Mouse (Mus musculus): ENCODE data around the gene Cox15.

Cox15 gene

DNA sequence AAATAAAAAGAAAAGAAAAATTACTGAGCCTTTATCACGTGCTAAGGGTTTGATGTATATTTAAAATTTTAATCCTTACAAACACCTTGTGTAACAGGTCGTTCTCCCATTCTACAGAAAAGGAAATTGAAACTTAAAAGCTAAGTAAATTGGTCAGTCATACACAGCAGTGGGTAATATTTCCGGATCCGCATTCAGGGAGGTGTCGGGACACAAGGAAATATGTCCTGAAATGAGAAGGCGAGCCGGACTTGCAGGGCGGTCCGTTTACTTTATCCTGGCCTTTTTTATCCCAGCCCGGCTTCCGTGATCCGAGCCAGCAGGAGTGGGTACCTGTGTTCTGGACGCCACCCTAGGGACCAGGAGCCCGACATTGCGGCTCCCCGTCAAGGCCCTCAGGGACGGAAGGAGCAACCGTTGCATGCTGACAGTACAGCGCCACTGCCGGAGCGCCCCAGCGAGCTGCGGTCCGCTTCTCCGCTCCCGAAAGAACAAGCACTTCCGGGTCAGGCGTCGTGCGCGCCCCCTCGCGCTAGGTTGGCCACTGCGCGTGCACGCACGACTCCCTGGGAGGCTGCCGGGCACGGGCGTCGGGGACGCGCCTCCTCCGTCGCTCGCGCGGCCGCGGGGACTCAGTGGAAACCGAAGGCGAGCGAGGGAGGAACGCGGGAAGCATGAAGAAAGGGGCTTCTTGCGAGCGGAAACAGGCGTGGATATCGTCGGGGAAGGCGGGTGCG lies at the start of gene Cox15, which contains the start of gene Cutc:
Cox15 (minus strand) TSS at position 512 of the 737 bp plus-strand sequence.
Cutc (plus strand) TSS at position 508 of the 737 bp plus-strand sequence.
- DNase-seq (ENCODE audit: extremely low read depth, insufficient read length, low spot score): peak; percentile 98

GRCm38 (mm10) chr19:43801427-43802051 lies 48.7 kb upstream of the Cox15 start:
- no peak for DNase-seq (ENCODE audit: extremely low read depth, insufficient read length, low spot score)

DNA sequence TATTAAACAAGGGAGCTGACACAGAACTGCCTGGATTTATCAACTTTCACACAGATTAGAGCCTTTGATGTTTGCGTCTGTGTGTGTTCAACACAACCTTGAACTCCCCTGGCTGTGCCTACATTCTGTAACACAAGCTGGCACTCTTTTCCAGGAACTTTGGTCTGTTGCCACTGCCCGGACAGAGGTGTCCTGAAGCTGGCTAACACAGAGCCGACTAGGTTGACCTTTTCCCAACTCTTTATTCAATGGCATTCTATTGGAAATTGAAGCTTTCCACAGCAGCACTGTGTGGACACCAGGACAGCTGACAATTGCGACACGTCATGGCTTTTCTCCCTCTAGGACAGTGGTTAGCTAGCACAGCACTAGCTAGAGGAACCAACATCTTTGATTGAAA lies 44.4 kb upstream of the Cox15 start:
- no peak for DNase-seq (ENCODE audit: extremely low read depth, insufficient read length, low spot score)

DNA sequence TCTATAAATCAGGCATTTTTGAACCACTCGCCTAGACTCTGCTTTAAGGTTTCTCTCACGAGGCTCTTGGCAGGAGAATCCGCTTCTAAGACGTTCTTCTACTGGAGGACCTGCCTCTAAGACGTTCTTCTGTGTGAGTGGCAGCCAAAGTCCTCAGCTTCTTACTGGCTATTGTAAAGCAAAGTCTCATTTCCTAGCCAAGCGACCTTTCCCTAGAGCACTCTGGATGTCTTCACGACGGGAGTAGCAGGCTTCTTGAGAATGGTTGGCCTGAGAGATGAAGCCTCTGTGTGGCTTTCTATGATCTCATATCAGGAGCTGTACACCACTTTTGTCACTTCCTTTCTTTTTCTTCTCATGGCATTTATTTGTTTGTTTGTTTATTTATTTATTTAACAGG lies 42.7 kb upstream of the Cox15 start:
- no peak for DNase-seq (ENCODE audit: extremely low read depth, insufficient read length, low spot score)

DNA sequence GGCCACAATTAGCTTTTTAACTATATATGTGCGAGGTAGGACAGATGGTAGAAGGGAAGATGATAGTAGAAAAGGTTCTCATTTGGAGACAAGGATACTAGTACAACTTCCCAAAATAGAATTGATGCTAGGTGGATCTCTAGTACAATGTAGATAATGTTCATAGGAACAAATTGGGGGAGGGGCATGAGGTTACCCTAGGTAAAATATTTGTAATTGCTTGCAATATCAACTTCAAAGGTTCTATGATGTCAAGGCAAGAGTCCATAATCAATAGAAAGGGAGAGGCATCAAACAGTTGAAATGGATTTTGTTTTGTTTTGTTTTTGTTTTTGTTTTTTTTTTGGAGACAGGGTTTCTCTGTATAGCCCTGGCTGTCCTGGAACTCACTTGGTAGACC lies 41.2 kb upstream of the Cox15 start:
- no peak for DNase-seq (ENCODE audit: extremely low read depth, insufficient read length, low spot score)

- no peak for DNase-seq (ENCODE audit: extremely low read depth, insufficient read length, low spot score)
Observed at GRCm38 (mm10) chr19:43792537-43792936, 39.7 kb upstream of the Cox15 start.

GRCm38 (mm10) chr19:43789817-43790216 lies 37.0 kb upstream of the Cox15 start:
- no peak for DNase-seq (ENCODE audit: extremely low read depth, insufficient read length, low spot score)

DNA sequence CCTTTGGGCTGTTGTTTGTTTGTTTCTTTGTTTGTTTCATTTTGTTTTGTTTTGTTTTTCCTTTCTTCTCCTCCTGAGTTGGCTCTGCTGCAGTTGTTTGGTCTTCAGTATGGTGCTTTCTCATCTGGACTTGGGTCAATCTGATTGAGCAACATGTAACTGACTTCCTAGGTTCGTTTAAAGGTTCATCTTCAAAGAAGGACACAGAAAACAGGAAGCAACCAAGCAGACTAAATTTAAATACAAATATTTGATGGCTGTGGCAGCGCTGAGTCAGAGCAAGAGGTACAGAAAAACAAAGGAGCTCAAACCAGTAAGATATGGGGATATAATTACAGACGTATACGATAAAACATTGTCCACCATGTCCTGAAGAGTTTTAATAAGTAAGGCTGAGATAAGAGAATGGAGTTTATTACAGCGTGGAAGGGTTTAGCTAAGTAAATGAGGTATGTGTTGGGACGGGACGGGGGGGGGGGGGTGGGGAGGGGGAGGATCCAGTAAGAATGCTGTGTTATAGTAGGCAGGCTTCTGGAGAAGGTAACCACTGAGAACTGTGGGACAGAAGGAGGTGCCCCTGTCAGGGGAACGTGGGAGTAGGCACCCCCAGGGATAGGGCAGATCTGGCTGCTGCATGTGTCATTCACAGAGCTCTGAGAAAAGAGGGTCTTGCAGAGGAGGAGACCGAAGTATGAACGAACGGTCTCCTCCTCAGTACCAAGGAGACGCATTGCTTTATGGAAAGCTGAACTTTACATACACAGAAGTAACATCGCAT lies 33.6 kb upstream of the Cox15 start:
- no peak for DNase-seq (ENCODE audit: extremely low read depth, insufficient read length, low spot score)

- DNase-seq (ENCODE audit: extremely low read depth, insufficient read length, low spot score): no peak
Observed at GRCm38 (mm10) chr19:43784761-43785160, 32.0 kb upstream of the Cox15 start.

DNA sequence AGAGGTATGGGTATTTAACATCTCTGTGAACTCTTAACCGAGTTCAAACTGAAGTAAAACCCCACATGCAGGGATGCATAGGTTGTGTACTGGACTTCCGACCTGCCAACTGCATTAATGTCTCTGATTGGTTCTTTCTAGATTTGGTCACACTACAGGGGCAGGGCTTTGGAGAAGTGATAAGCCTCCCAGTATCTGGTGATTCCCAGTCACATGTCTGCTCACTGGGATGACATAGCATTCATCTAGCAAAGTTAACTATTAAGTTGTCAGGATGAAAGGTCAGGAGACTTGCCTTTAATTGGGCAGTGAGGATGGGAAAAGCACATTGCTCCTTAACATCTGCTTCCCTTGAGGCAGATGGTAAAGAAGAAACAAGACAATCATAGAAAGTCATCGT lies 29.2 kb upstream of the Cox15 start, which contains the start of gene Abcc2:
Abcc2 (plus strand) TSS at position 213 of the 400 bp plus-strand sequence.
- no peak for DNase-seq (ENCODE audit: extremely low read depth, insufficient read length, low spot score)

DNA sequence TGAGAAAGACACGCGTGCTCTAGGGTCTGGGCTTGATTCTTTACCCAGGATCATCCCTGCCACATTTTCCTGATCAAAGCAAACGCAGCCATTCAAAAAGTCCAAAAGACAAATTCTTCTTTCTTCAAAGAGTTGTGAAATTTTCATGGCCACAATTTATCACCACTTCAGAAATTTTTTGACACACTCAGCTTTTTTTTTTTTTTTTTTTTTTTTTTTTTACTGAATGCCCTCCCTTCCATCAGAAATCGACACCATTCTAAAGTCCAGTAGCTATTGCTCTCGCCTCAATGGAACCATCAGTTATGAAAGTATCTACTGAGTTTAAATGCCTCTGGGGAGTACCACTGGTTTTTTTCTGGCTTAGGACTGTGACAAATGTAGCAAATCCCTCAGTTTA lies 27.6 kb upstream of the Cox15 start:
- no peak for DNase-seq (ENCODE audit: extremely low read depth, insufficient read length, low spot score)

DNA sequence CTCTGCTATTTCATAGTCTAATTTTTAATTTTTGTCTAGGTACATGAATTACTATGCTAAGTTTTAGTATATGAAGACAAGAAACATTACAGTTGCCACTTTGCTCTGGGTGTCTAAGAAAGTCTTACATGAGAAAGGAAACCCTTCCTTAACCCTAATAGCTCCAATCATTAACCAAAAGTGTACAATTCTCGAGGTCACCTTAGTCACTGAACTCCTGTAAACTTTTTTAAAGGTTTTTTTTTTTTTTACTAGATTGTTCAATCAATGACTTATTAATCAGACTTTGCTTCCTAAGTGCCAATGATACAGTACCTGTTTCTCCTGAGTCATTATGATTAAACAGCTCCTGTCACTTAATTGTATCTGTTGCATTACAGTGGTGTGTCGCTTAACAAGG lies 24.5 kb upstream of the Cox15 start:
- no peak for DNase-seq (ENCODE audit: extremely low read depth, insufficient read length, low spot score)

DNA sequence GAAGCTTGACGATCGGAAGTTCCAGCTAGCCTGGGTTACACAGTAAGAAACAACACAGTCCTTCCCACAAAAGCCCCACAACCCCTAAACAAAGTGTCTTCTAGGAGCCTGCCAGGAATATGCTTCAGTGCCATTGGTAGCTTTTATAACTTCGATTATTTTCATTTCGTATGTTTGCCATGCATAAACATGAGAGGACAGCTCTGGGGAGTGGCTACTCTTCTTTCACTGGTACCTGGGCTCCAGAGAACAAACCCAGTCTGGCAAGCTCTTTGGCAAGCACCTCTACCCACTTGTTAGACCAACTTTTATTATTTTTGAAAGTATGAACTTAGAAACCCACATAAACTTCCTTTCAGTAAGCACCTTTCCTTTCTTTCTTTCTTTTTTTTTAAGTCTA lies 23.8 kb upstream of the Cox15 start:
- DNase-seq (ENCODE audit: extremely low read depth, insufficient read length, low spot score): no peak

DNA sequence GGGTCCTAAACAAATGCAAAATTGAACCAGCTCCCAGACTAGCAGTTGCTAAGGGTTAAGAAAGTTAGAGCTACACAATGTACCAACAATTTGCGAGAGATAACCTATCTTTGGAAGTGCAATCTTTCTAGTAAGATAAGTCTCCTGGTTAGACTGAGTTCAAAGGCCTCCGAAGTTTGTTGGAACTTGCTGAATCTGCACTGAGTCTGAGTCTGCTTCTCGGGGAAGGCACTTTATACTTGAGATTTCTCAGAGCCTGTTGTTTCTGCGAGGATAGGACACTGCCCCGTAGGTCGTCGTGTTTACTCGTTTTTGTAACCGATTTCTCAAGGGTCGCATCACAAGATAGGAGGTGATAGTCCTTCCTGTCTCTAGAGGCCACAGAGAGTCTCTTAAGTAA lies 22.6 kb upstream of the Cox15 start:
- DNase-seq (ENCODE audit: extremely low read depth, insufficient read length, low spot score): no peak

- no peak for DNase-seq (ENCODE audit: extremely low read depth, insufficient read length, low spot score)
Observed at GRCm38 (mm10) chr19:43772311-43772710, 19.5 kb upstream of the Cox15 start.

- DNase-seq (ENCODE audit: extremely low read depth, insufficient read length, low spot score): peak; percentile 16
Observed at GRCm38 (mm10) chr19:43771499-43771969, 18.7 kb upstream of the Cox15 start.

DNA sequence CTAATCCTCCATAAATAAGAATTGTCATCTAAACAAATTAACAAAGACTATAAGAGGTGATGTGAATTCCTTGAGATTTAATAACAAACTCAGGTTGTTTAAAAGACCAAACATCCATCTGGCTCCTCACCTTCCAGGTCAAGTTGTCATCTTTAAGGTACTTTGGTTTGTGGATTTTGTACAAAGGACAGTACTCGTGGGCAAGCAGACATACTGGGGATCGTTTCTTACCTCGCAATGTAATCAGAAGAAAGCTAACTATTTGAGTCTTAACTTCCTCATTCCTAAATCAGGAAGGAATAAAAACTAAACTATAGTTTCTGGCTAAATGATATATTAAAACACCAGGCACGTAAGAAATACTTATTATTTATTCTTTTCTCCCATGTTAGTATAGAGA lies 17.8 kb upstream of the Cox15 start:
- DNase-seq (ENCODE audit: extremely low read depth, insufficient read length, low spot score): no peak

- no peak for DNase-seq (ENCODE audit: extremely low read depth, insufficient read length, low spot score)
Observed at GRCm38 (mm10) chr19:43769366-43769960, 16.7 kb upstream of the Cox15 start.

DNA sequence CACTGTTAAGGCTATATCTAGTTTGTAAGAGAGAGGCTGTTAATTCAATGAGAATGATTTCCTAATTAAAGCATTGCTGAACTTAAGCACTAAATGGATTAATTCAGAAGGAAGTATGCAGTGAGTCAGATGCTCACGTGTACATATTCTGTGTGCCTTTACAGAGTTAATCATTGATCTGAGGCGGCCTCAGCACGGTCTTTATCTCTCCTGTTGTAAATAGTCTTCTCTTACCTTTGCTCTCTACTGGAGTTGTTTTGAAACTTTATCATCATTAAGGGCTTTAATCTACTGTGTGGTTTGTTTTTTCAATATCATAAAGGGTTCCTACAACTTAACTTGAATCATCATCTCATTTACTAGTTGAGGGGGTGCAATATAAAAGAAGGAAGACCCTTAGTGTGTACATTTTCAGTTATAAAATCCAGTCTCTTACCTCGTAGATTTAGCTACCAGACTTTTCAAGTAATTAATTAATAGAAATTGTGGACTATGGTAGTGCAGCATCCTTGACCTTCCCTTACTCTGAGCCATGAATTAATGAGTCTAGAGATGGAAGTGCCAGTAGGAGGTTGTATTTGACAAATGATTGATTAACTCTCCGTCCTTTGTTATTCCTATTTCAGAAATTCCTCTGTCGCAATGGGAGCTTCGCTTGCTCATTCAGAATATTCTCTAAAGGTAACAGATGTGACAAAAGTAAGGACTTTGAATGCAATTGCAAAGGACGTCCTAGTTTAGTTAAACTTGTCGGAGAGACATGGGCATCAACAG lies 14.9 kb upstream of the Cox15 start:
- DNase-seq (ENCODE audit: extremely low read depth, insufficient read length, low spot score): no peak

- DNase-seq (ENCODE audit: extremely low read depth, insufficient read length, low spot score): no peak
Observed at GRCm38 (mm10) chr19:43766451-43766850, 13.7 kb upstream of the Cox15 start.

Data from 3134 (cell line).